Mouse (Mus musculus): Measurements from ENCODE around the gene Ceacam16.

The Ceacam16 gene

GRCm38 (mm10) chr7:19861199-19861598 is at the start of gene Ceacam16:
Gene Ceacam16, minus strand, starts transcription at chr7:19861299.
- no peak for DNase-seq (ENCODE audit: low read depth)

- peak; percentile 89 for DNase-seq (ENCODE audit: low read depth)
These were observed 49.6 kb upstream of the Ceacam16 start for GRCm38 (mm10) chr7:19910421-19911291.

GRCm38 (mm10) chr7:19889881-19890280 is 28.8 kb upstream of the Ceacam16 start:
- peak; percentile 84 for DNase-seq (ENCODE audit: low read depth)

- no peak for DNase-seq (ENCODE audit: low read depth)
These were observed 26.8 kb upstream of the Ceacam16 start, which contains the start of gene Ceacam19 for GRCm38 (mm10) chr7:19887849-19888248. Gene Ceacam19, minus strand, starts transcription at chr7:19887965.

- no peak for DNase-seq (ENCODE audit: low read depth)
These were observed 19.7 kb upstream of the Ceacam16 start for GRCm38 (mm10) chr7:19880754-19881153.

GRCm38 (mm10) chr7:19876781-19877425 is 15.8 kb upstream of the Ceacam16 start:
- DNase-seq (ENCODE audit: low read depth), result peak; percentile 85

- peak; percentile 86 for DNase-seq (ENCODE audit: low read depth)
These were observed 15.0 kb upstream of the Ceacam16 start for GRCm38 (mm10) chr7:19875948-19876682.

GRCm38 (mm10) chr7:19871943-19872601 is 11.0 kb upstream of the Ceacam16 start:
- peak; percentile 73 for DNase-seq (ENCODE audit: low read depth)

GRCm38 (mm10) chr7:19871137-19871621 is 10.1 kb upstream of the Ceacam16 start:
- DNase-seq (ENCODE audit: low read depth), result peak; percentile 68

GRCm38 (mm10) chr7:19867751-19868399 is 6.8 kb upstream of the Ceacam16 start:
- no peak for DNase-seq (ENCODE audit: low read depth)

- DNase-seq (ENCODE audit: low read depth), result no peak
These were observed 5.4 kb upstream of the Ceacam16 start for GRCm38 (mm10) chr7:19866490-19866889.

GRCm38 (mm10) chr7:19865246-19866036 is 4.3 kb upstream of the Ceacam16 start:
- DNase-seq (ENCODE audit: low read depth), result no peak

- DNase-seq (ENCODE audit: low read depth), result no peak
These were observed 3.1 kb upstream of the Ceacam16 start for GRCm38 (mm10) chr7:19864241-19864640.

- no peak for DNase-seq (ENCODE audit: low read depth)
These were observed 1.4 kb downstream of the Ceacam16 start for GRCm38 (mm10) chr7:19859740-19860139.

- DNase-seq (ENCODE audit: low read depth), result no peak
These were observed 4.8 kb downstream of the Ceacam16 start for GRCm38 (mm10) chr7:19856283-19856682.

GRCm38 (mm10) chr7:19855663-19856062 is 5.4 kb downstream of the Ceacam16 start:
- peak; percentile 62 for DNase-seq (ENCODE audit: low read depth)

- DNase-seq (ENCODE audit: low read depth), result no peak
These were observed 7.6 kb downstream of the Ceacam16 start for GRCm38 (mm10) chr7:19853526-19853925.

- DNase-seq (ENCODE audit: low read depth), result peak; percentile 60
These were observed 9.1 kb downstream of the Ceacam16 start, which contains the start of gene Gm19345 for GRCm38 (mm10) chr7:19851858-19852570. Gene Gm19345, plus strand, starts transcription at chr7:19852003.

- peak; percentile 67 for DNase-seq (ENCODE audit: low read depth)
These were observed 16.5 kb downstream of the Ceacam16 start for GRCm38 (mm10) chr7:19844521-19845171.

Measured in induced T-regulatory cell, adult 2 months (primary cell).